Mouse (Mus musculus): ENCODE data around the gene Spin2e. TPM values are rescaled to one million over a fixed set of nuclear protein-coding genes. Genes with fewer than 3 reads are reported as not detected.
"Not testable (repeated sequence)": the region's sequence is repeated elsewhere in the genome, so short reads cannot be mapped to it uniquely, and the experiment has no call there.

Gene Spin2e
- not detected for total RNA-seq (2021)

GRCm38 (mm10) chrX:31618820-31619219, at the start of gene Spin2e:
Gene Spin2e (minus strand): TSS chrX:31618920.
- DNase-seq; intact Hi-C loops (cut with DNase I): not testable (repeated sequence)

- intact Hi-C loops (cut with DNase I) = not testable (repeated sequence)
These were observed 44.5 kb downstream of the Spin2e start, which contains the start of gene Gm21883 for GRCm38 (mm10) chrX:31574183-31574582. Gene Gm21883 (minus strand): TSS chrX:31574283.

More at GRCm38 (mm10) chrX:31574183-31574582, 44.5 kb downstream of the Spin2e start, which contains the start of gene Gm21883:
- DNase-seq = not testable (repeated sequence)

Other genes starting within 250 kb of the Spin2e start
- gene Btbd35f19, start 235.0 kb downstream of the Spin2e start, total RNA-seq (2021) = not detected
- gene Gm21883, start 44.6 kb downstream of the Spin2e start, total RNA-seq (2021) = not detected
- gene Btbd35f25, start 98.2 kb upstream of the Spin2e start, total RNA-seq (2021) = not detected